Mouse (Mus musculus): ENCODE measurements at regions not wholly inside any gene's neighbourhood (a gene's known extent, or its start where the extent isn't known, plus 50 kb on each side); places are given as distances from the start of the nearest gene placed in this dataset.

DNA sequence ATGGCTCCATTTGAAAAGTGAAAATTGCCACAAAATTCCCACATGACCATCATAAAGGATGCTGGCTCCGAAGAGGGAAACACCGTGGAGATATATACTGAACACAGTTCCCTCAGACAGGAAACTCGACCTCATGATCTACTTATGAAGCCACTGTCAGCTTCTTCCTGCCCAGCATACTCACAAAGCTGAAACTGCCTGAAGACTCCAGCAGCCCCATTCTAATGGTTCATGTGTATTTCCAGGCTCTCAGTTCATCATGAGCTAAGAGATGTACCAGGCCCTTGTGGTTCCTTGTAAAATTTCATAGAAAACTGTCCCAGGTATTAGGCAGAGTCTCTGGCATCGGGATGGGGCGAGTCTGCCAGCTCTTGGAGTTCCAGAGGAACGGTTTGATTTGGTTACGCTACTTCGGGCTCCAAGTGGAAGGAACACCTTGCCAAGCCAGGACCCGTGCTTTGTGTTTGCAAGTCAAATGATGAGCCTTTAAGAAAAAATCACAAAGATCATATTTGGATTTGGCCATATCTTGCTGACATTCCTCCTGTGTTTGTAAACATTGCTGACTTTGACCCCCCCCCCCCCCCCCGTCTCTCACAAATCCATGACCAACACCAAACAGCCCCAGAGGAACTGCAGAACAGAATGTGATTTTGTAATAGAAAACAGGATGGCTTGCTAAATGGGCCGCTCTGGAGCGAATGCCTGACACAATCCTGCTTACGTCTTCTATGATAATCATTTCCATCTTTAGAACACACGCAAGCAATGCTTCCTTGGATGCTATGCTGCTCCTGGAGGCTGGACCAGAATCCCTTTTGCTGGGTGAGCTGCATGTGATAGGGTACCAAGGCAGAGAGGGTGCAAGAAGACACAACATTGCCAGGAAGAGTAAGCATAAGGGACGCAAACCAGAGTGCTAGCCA, 203.7 kb upstream of the Gm15217 start:
- no peak for DNase-seq (ENCODE audit: low spot score in 2 of 2)
- intact Hi-C loops (cut with DNase I), result no loop called here

DNA sequence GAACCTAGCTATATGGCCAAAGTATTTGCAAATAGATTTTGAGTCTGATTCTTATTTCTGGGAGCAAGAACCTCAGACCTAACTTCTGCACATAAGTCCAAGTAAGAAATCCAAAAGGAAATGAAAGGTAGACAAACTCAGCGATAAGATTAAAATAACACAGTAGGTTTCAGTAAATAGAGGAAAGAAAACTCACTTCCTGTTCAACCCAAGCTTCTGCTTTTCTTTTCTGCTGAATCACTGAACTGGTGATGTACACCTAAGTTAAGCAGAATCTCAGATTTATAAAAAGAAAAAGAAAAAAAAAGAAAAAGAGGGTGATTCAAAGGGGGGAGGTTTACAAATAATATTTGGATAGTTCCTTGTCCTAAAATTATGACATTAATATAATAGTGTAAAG, 200.2 kb upstream of the Gm15217 start:
- intact Hi-C loops (cut with DNase I), result no loop called here
- DNase-seq (ENCODE audit: low spot score in 2 of 2), result no peak

DNA sequence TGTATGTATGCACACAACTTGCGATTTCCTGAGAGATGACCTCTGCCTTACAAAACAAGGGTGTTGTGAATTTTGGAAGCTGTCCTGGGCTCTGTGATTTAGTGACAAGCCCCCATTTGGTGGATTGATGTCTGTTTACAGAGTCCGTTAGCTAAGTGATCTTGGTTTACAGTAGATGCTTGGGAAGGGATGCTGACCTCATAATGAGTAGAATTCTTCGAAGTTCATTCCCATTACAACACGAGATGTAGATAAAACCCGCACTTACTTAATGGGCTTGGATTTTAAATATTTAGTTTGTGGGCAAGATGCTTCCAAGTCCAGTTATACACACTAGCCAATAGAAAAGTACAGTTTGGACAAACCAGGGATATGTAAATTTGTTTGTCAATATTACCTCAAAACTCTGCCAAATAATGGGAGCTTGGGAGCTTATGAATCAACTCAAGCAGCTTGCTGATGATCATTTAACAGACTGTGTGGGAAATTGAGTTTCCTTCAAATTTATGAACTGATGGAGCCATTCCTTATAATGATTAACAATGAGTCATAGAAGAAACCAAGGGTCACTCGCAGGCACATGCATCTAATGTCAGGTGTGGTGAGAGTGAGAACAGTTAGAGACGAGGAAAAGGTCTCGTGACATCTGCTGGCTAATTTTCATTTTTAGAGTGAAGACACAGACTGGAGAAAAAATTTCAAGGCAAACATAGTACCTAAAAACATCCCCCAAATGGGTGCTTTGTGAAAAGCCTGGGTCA, 187.4 kb upstream of the Gm15217 start:
- DNase-seq (ENCODE audit: low spot score in 2 of 2), result no peak
- intact Hi-C loops (cut with DNase I), result no loop called here

DNA sequence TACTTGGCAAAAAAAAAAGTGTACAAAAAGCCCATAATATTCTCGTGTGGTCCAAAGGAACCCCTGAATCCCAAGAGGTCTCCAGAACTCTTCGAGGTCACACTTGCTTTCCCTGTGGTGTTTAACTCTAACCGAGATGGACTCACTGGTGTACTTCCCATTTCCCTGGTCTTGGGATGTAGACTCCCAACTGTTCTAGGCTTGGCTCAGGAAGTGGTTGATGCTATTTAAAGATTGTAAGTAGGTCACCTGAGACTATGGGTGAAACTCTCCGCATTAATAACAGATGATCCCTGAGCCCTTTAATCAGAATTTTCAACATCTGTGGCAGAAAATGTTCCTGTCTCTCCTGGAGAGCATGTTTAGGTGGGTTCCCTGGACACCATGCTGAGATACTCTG, 185.6 kb upstream of the Gm15217 start:
- intact Hi-C loops (cut with DNase I), result no loop called here
- no peak for DNase-seq (ENCODE audit: low spot score in 2 of 2)

DNA sequence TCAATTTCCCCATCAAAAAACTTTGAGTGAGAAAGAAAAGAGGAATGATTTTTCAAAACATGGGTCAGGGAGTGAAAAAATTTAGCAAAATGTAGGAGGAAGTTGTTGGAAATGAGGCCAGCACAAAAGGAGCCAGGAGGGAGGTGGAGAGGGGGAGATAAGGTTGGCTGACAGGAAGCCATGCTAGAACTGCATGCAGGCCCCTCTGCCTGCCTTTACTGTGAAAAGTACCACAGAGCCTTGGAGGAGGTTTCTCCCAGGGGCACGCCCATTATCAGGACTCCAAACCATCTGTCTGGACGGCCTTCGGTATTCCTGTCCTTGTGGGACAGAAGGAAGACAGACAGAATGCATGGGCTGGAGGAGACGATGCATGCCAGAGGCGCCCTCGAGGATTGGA, 183.3 kb upstream of the Gm15217 start:
- intact Hi-C loops (cut with DNase I), result no loop called here
- DNase-seq (ENCODE audit: low spot score in 2 of 2), result no peak

DNA sequence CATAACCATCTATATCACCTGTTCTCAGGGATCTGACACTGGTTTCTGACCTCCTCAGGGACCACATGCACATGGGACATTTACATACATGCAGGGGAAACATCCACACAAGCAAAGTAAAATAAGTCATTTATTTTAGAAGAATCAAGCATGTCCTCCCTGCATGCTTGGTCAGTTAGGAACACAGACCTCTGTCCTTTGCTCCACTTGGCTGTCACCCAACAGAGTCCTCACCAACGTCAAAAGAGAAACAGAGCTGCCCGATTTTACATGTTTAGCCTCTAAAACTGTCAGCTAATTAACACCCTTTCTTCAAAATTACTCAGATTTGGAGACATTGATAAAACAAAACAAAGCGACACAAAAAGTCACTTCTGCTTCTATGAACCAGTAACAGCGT, 176.4 kb upstream of the Gm15217 start:
- no peak for DNase-seq (ENCODE audit: low spot score in 2 of 2)
- intact Hi-C loops (cut with DNase I), result no loop called here

DNA sequence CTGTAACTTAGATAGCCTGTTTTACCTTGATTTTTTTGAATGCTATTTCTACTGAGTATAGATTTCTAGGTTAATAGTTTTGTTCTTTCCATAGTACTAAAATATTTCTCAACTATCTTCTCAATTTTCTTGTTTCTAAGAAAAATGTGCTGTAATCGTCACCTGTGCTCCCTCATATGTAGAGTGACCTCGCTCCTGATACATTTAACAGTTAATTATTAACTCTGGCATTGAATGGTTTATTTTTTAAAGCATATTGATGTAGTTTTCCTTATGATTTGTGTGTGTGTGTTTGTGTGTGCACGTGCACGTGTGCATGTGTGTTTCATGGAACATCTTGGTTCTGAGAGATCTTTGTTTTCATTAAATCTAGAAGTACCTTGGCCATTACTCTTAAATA, 158.7 kb upstream of the Gm15217 start:
- intact Hi-C loops (cut with DNase I), result no loop called here
- no peak for DNase-seq (ENCODE audit: low spot score in 2 of 2)

DNA sequence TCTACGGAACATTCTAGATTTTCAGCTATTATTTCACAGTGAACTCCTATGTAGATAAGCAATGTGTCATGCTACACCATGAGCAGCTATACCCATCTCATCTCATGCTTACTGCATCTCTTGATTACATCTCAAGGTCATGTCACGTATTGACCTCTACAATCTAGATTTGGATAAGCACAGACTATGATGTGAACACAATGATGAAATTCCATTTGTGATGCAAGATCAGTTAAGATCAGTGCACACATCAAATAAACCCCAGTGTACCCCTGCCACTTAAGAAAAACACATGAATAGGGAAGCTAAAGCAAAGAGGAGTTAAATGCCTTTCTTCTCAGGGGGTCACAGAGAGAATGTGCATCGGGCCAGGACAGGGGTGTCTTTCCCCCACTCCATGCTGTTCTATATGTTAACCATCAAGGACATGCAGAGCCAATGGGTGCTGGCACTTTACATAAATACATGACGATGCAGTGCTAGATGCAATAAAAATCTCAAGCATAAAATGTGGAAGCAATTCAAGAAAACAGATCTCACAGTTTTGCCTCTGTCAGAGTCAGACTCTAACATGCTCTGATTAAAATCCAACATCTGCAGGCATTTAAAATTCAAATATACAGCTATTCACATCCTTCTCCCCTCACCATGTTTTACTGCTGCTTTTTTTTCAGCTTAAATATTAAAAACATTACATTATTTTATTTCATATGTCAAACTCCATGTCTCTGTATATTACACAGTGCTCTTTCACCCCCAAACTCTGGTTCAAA, 157.1 kb upstream of the Gm15217 start:
- intact Hi-C loops (cut with DNase I), result no loop called here

DNA sequence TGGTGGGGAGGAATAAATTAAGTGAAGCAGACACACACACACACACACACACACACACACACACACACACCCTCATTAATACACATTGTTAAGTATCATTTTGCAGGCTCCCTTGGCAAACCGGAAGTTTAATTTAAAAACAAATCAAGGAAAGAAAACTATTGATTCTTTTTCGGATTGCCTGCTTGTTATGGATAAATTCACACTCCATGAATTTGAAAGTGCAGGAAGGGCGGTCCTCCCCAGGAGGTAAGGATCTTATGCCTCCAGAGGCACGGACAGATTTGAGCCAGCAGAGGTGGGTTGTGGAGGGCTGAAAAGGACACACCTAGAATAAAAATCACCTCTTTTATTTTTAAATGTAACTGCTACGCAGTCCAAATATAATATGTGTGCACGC, 156.2 kb upstream of the Gm15217 start:
- DNase-seq (ENCODE audit: low spot score in 2 of 2), result no peak
- intact Hi-C loops (cut with DNase I), result no loop called here

More for the DNA sequence above, 157.1 kb upstream of the Gm15217 start:
- no peak for DNase-seq (ENCODE audit: low spot score in 2 of 2)

DNA sequence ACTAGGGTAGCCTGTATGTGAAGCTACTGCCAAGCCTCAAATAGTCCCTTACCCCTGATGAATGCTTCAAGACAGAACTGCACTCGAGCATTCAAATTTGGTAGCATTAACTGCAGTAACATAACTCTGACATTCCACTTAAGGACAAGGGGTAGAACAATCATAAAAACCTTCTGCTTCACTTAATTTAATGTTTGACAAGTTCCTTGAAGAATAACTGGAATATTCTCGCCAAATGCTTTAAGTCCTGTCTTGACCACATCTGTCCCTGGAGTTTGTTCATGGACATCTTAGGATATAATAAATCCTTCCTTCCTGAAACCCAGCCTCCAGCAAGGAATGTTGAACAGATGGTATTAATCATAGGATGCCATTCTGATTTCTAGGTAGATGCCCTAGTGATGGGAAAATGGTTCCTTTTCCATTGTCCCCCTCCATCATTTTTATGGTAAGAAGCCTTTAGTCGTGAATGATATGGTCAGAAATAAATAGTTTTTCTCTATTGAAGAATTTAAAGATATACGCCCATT, 154.7 kb upstream of the Gm15217 start:
- intact Hi-C loops (cut with DNase I), result no loop called here

DNA sequence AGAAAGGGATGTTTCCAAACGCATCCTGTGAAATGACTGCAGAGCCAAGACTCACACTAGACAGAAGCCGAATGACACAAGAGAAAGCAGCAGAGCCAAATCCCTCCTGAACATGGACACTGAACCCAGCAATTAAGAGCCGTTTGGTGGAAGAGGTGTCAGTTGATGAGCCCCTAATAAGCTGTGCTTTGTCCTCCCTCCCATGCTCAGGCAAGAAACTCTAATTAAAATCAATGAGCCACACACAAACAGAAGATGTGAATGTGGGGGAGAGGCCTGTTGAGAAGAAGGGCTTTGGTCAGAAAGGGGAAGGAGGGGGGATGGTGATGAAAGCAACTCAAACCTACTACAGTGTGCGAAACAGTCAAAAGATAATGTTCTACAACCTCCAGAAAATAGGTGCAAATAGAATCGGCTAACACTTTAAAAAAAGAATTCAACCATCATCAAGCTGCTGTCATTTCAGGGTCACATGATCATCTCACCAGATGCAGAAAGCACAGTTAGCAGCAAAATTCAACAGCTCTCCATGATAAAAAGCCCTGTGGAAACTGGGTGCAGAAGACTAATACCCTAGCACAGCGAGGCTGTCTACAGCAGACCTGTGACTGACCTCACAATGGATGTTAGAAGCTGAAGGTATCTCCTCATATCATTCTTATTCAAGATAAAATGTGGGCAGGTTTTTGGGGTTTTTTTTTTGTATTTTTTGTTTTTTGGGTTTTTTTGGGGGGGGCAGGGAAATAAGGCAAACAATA, 153.2 kb upstream of the Gm15217 start:
- intact Hi-C loops (cut with DNase I), result no loop called here
- DNase-seq (ENCODE audit: low spot score in 2 of 2), result no peak

More for the DNA sequence above, 154.7 kb upstream of the Gm15217 start:
- no peak for DNase-seq (ENCODE audit: low spot score in 2 of 2)

DNA sequence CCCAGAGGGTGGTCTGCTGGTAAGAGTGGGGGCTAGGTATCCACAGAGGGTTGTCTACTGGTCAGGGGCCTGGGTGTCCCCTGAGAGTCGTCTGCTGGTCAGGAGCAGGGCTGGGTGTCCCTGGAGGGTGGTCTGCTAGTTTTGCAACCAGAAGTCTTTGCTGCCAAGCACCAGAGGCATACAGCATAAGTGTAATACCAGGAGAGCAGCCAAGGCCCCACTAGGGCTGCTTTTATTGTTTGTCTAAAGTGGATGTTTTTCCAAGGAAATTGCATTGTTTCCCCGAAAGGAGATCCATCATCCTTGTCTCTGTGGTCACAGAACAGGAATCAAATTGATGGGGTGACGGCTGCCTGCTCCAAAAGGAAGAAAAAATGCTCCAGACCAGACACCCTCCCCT, 145.2 kb upstream of the Gm15217 start:
- intact Hi-C loops (cut with DNase I), result no loop called here
- no peak for DNase-seq (ENCODE audit: low spot score in 2 of 2)

DNA sequence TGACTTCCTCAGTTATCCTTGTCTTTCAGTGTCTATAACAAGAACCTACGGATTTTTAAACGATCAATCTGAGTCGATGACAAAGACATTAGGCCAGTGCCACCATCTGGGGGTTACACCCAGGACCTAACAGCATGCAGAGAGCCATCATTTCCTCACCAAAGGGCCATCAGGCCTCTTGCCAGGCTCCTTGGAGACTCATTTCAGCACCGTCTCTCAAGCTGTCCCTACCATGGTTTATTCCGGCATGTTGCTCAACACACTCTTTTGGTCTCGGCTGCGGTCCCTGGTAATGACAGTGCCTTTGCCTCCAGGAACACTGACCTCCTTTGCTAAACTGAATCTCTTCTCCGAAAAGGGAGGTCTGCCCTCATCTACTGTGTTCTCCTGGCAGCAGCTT, 144.4 kb upstream of the Gm15217 start:
- DNase-seq (ENCODE audit: low spot score in 2 of 2), result no peak
- intact Hi-C loops (cut with DNase I), result no loop called here

DNA sequence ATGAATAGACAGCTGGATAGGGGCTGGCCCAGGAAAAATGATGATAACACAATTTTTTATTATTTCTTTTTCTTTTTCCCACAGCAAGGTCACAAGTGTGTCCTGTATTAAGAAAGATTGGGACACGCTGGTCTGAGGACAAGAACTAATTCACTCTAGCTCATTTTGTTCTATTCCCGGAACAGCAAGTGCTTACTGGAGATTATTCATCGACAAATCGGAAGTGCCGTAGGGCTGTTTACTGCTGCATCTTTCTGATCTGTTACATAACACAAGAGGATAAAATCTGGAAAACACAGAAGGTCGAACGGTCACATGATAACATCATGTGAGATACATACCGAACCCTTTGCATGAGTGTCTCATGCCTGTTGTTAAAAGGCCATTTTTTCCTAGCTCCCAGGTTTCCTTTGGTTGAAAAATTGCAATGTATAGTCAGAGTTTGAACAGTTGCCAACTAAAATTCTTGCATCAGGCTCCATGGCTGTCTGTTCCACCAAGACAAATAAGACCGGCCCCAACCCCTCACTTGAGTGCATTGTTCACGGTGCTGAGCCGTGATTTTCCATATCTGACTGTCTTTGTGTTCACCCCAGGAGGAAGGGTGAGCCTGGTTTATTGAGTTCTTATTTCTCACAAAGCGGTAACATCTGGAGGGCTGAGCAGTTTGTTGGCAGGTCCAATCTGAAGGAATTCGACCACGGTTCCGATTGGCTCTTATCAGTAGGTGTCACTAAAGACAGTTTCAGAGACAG, 139.0 kb upstream of the Gm15217 start:
- DNase-seq (ENCODE audit: low spot score in 2 of 2), result no peak
- intact Hi-C loops (cut with DNase I), result no loop called here

DNA sequence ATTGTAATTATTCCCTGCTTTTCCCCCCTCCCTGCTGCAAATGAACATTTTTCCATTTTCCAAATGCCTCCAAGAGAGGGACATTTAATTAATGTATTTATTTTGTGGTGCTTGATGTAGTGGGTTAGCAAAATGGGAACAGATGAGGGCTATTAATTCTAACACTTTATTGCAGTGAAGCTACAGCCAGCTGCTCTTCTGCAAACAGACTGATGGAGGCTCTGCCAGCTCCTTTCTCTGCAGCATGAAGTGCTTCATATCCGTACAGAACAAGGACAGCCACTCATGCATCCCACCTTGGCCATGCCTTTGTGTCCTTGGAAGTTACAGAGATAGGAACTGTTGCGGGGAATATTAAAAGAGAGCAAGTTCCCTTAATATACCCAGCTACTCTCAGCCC, 138.3 kb upstream of the Gm15217 start:
- intact Hi-C loops (cut with DNase I), result no loop called here
- no peak for DNase-seq (ENCODE audit: low spot score in 2 of 2)

DNA sequence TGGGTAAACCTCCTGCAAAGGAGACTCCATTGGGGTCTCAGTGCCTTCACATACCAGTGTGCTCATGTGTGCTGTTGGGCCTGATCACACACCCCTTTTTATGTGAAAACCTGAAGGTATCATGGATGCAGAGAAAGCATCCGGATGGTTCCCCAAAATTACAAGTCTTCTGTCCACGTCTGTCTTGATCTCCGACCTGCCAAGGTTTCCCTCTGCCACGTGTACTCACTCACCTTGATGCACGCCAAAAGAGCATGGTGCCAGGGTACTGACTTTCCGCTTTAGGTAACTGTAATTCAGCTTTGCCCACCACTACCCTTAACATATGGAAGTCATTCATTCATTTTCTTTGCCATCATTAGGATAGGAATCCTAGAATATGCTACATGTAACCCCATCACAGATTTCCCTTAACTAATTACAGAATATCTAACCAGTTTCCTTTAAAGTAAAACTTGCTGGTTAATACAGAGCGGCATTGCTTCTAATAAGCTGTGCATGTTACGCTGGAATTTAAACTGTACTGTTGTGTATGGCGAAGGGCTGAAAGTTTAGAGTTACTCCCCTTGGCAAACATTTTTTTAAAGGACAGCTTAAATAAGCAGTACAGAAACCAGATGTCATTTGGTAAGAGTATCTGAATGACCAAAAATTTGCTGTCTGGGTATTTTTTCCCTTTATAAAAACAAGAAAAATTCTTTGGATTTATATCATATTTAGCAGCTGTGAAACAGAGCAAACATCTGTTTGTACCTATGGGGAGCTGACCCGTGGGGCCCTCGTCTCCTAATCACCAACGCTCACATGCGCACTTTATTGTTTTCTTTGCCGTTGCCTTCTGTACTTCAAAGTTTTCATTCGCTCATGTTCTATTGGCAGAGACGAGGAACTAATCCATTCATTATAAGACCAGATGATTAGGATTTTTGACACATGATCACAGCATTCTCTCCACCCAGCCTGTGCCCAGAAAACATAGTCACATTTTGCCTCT, 131.4 kb upstream of the Gm15217 start:
- intact Hi-C loops (cut with DNase I), result no loop called here
- no peak for DNase-seq (ENCODE audit: low spot score in 2 of 2)

DNA sequence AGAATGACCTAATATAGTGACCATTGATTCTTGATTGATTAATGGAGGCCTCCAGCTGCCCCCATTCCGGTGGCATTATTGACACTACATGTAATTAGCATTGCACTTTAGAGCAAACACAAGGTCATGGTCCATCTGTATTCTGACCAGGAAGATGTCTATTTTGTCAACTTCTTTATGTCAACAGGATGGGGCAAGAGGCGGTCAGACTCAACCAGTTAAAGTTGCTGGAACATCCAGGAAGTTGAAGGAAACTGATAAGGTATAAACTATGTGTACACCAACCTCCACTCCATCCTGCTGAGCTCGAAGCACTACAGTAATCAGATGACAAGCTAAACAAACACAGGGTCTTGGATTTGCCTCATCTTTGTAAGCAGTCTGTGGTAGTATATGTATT, 130.1 kb upstream of the Gm15217 start:
- no peak for DNase-seq (ENCODE audit: low spot score in 2 of 2)
- intact Hi-C loops (cut with DNase I), result no loop called here

Data from left cerebral cortex, postnatal 14 days (tissue).